Mouse (Mus musculus) thymus, postnatal 14 days (tissue): Measurements from ENCODE around the gene Tbc1d13.
A peak's percentile ranks its signal among the peaks of the same experiment; 100 is the strongest.
"Not testable (repeated sequence)": the region's sequence is repeated elsewhere in the genome, so short reads cannot be mapped to it uniquely, and the experiment has no call there.

Source experiments
- DNase-seq: peaks from one replicate; pipeline ENCODE4 v3.0.0; 2021

The Tbc1d13 gene

DNA sequence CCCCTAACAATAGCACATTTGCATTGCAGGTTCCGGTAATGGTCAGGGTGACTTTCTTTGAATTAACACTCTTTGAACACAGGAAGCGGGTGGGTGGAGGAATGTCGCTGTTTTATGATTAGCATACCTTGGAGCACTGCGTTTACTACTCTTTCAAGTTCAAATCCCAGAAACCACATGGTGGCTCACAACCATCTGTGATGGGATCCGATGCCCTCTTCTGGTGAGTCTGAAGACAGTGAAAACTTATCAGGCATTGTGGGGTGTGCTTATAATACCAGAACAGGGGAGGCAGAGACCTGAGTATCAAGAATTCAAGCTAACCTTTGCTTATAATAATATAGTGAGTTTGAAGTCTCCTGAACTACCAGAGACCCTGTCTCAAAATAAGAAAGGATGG, 2.3 kb upstream of the Tbc1d13 start:
- peak; percentile 25 for DNase-seq

DNA sequence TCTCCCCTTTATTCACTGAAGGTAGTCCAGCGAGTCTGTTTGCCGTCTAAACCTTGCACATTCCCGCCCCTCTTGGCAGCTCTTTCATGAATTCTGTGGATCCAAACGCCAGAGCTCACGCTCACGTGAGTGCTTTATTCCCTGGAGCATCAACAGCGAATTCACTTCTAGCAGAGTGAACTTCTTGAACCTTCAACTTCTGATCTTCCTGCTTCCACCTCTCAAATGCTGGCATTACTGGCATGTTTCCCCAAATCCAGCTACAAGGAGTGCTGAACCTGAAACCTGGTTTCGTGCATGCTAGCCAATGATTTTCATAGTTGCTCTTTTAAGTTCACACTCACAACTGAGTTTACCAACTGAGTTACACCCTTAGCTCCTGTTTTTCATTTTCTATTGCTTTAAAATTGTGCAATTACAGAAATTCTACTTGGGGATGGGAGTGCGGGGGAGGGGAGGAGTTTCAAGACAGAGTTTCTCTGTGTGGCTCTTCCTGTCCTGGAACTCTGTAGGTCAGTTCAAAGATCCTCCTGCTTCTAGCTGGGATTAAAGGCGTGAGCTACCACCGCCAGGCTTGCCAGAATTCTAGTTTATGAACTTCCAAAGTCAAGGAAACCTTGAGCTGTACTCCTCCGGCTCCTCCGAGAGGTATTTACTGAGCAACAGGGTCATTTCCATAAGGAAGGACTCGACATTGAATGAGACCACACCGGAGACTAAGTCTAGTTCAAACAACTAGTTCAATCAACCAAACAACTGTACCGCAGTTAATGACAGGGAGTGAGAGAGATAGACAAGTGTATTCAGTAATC, 539 bp upstream of the Tbc1d13 start:
- DNase-seq = no peak

DNA sequence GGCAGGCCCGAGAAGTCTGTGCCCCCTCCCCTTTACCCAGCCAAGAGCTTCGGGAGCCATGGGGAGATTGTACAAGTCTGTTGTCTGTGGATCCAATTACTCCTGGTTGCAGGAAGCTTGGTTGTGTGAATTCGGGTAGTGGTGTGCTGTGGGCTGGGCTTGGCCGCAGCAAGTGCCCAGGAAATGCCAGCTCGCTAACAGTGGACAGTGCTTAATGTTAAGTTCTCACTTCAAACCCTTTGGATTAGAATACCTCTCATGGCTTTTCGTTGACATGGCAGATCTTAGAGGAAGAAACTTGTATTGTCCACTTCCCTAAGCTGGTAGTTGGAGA, 799 bp downstream of the Tbc1d13 start:
- DNase-seq = no peak

DNA sequence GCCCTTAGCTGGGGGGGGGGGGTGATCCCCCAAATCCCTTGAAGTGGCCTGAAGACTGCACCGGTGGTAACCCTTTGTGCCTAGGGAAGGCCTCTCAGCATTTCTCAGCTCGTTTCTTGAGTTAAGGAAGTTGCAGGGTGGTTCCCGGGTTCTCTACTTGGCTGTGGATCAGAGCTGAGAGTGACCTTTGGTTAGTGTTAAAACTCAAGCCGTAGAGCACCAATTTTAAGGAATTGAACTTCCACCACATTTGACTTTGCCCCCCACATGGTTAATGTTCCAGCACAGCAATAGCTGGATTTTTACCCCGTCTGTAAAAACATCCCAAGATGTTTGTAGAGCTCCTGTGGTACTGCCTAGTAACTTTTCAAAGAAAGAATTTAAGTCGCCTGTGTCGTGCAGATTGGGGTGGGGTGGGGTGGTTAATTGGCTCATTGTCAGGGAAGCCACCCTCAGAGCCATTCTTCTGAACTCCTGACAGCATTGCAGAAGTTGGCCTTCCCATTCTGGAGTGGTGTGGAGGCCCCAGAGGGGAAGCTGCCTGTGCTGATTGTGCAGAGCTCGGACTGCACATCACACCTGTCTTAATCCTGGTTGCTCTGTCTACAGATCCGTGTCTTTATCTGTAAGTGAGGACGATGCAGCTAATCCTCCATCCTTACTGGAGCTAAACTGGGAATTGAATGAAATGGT, 1.5 kb downstream of the Tbc1d13 start:
- no peak for DNase-seq

DNA sequence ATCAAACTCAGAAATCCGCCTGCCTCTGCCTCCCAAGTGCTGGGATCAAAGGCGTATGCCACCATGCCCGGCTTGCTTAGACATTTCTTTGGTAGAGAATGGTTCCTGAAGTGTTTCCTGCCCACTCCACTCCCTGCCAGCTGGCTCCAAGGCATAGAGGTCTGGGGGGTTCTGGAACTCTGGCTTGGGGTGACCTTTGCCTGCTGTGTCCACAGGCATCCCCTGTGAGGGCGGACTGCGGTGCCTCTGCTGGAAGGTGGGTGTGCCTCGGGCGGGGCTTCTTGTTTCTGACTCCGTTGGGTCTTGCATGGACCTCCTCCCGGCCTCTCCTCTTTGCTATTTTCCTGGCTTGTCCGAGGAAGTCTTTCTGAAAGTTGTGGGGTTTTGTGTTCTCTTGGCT, 2.9 kb downstream of the Tbc1d13 start:
- no peak for DNase-seq

DNA sequence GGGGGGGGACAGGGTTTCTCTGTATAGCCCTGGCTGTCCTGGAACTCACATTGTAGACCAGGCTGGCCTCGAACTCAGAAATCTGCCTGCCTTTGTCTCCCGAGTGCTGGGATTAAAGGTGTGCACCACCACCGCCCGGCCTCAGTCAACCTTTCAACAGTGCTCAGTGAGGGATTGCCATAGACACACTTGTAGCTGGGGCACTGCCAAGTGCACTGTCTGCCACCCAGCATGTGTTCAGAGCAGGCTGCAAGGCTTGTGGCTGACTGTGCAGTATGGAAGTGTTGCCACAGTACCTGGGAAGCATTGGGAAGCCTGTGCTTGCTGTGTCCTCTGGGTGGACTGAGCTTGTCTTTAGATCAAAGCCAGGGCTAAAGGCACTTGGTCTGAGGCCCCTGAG, 6.5 kb downstream of the Tbc1d13 start:
- DNase-seq = not testable (repeated sequence)

DNA sequence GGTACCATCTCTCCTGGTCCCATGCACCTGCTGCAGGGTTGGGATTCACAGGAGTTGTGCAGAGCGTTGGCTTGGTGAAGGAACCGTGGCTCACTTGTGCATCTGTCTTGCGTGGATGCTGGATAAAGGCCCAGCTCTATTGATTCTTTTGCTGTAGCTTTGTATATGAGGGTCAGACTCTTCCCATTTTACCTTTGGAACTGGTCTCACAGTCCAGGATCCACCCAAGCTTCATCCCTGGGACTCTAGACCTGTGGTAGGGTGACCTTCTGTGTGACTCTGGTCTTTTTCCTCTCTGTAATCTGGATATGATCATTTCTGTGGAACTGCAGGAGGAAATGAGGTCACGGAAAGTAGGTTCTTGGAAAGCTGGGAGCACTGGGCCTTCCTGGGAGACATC, 10.9 kb downstream of the Tbc1d13 start:
- DNase-seq = no peak

DNA sequence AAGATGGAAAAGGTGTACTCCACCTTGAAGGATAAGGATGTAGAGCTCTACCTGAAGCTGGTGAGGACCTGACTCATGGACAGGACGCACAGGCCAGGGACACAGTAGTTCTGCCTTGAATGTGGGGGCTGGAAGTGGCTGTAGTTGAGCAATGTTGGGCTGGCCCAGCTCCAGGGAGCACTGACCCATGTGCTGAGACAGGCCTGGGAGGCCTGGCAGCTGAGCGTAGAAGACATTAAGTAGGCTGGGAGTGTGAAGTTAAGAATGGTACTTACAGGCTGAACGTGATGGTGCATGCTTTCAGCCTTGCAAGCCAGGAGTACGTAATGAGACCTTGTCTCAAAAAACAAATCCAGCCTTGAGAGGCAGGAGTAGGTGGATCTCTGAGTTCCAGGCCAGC, 13.9 kb downstream of the Tbc1d13 start:
- DNase-seq = no peak

DNA sequence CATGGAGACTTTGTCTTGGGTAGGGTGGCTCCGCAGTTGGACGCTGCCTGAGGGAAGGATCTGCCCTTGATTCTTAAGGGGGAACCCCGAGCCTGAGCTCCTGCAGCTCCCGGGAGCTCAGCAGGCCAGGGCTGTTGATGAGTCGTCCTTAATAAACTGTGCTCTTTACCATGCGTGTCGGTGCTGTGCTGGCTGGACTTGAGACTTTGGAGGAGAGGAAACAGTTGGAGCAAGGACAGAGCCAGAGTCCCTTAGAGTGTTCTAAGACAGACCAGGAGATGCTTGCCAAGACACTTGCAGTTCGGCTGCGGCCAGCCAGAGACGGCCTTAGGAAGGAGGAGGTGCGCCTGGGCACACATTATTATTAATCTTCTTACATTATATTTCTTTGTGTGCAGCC, 18.3 kb downstream of the Tbc1d13 start:
- no peak for DNase-seq

DNA sequence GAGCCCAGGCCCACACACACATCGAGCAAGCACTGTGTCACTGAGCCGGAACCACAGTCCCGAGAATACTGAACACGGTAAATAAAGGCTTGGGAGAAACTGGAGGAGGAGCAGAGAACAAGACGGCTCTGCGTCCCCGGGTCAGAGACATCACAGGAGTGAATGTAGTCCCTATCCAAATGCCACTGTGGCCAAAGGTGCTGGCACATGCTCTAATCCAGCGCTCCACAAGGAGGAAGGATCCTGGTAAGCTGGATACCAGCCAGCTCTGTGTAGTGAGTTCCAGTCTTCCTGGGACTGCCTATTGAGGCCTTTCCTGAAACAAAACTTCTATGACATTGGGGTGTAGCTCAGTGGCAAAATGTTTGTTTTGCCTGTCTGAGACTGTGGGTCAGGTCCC, 19.1 kb downstream of the Tbc1d13 start:
- DNase-seq = no peak

DNA sequence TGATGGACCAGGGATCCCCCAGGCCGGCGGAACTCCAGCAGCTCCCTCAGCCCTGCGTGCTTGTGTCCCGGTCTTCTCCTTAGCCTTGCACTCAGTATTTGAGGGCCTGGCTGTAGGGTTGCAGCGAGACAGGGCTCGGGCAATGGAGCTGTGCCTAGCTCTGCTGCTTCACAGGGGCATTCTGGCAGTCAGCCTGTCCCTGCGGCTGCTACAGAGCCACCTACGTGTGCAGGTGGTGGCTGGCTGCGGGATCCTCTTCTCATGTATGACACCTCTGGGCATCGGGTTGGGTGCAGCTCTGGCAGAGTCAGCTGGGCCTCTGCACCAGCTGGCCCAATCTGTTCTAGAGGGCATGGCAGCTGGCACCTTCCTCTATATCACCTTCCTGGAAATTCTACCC, 26.3 kb downstream of the Tbc1d13 start:
- not testable (repeated sequence) for DNase-seq

DNA sequence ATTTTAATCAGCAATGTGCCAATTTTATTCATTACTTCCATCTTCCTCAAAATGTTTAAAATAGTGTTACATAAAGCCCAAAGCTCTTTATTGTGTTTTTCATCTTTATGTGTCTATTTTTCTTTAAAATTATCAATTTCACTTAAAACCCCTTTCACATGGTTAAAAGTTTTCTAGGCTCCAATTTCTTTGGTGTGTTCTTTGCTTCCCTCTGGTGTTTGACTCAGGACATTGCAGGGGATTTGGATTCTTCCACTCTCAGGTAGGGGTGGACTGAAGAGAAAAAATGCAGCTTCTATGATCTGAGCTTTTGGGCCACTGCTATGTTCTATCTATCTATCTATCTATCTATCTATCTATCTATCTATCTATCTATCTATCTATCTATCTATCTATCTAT, 28.3 kb downstream of the Tbc1d13 start:
- peak; percentile 36 for DNase-seq

DNA sequence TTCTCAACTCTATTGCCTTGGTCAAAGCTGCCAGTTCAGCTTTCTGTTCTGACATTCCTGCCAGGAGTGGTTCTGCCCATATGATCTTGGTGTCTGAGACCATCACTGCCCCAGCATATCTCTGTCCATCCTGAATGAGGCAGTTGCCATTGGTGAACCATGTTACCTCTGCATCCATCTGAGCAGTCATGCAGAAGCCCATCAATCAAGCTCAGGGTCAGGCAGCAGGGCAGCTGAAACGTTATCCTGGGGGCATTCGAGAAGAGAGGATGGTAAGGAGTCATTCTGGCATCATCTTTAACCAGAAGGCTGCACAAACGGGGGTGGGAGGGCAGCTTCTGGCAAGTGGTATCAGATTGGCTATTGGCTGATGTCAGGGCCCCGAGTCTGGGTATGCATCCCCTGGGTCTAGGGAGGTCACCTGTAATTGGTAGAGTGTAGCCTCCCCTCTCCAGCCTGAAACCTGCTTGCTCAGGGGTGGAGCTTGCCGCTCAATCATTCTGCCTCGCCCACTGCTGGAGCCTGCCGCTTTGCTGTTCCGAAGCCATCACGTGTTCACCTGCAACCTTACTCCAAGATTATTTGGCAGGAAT, 30.9 kb downstream of the Tbc1d13 start:
- no peak for DNase-seq

DNA sequence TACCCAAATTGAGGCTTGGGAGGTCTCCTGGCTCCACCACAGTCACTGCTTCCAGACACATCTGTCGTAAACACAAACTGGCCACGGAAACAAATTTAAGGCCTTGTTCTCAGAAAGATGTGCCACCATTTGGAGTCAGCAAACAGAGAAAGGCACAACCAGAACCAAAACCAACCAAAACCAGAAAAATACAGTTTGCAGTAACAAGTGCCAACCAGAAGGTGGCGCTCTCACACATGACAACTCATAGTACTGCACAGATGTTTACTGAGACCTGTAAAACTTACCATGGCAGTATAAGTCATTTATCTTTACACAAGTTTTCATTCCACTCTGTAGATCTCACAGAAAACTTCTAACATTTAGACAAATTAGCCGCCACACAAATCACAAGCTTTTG, 33.1 kb downstream of the Tbc1d13 start:
- no peak for DNase-seq

DNA sequence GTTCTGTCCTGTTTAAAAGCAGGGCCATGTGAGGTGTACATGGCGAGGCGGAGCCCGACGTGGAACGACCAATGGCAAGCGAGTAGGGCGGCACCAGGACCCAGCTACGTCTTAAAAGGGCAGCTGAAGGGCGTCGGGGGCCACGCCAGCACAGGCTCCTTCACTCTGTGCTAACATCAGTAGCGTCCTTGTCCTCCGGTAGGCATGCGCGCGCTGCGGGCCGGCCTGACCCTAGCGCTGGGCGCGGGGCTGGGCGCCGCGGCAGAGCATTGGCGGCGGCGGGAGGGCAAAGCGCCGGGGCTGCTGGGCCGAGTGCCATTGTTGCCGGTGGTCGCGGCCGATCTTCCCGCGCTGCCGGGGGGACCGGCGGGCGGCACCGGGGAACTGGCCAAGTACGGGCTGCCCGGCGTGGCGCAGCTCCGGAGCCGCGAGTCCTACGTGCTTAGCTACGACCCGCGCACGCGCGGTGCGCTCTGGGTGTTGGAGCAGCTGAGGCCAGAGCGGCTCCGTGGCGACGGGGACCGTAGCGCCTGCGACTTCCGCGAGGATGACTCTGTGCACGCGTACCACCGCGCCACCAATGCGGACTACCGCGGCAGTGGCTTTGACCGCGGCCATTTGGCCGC, 37.9 kb downstream of the Tbc1d13 start, which contains the start of gene Endog:
TSS of gene Endog (plus strand) at position 123 of the 626 bp plus-strand sequence.
- DNase-seq = peak; percentile 87

DNA sequence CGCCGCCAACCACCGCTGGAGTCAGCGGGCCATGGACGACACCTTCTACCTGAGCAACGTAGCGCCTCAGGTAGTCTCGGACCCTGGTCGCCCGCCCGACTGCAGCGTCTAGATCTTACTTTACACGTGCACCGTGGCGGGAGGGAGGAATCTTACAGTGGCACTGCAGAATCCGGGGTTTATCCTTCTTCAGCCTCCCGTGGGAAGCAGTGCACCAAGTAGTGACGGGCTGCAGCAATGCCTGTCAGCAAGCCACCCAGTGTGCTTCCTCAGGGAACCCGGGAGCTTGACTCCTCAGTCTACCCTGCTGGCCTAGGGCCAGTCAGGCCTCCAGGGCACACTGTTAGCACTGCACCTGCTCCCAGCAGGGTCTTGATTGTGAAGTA, 38.4 kb downstream of the Tbc1d13 start:
- no peak for DNase-seq

DNA sequence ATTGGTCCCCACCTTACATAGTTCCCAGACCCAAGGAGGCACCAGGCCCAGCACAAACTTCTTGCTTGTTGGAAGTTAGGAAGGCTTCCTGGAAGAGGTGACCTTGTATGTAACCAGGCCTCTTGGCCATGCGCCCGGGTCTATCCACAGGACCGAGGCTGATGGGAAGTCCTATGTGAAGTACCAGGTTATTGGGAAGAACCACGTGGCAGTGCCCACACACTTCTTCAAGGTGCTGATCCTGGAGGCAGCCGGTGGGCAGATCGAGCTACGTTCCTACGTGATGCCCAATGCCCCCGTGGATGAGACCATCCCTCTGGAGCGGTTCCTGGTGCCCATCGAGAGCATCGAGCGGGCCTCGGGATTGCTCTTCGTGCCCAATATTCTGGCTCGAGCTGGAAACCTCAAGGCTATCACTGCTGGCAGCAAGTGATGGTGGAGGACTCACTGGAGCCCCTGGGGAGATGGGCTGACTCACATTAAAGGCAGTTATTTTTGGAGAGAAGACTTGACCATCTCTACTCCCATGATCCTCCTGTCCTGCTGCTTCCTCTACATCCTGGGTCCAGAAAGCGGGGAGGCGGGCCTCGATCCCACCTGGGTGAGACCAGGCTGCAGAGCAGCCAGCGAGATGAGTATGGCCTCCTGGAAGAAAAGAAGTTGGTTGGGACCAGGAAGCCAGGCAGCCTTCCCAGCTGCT, 40.1 kb downstream of the Tbc1d13 start:
- no peak for DNase-seq

DNA sequence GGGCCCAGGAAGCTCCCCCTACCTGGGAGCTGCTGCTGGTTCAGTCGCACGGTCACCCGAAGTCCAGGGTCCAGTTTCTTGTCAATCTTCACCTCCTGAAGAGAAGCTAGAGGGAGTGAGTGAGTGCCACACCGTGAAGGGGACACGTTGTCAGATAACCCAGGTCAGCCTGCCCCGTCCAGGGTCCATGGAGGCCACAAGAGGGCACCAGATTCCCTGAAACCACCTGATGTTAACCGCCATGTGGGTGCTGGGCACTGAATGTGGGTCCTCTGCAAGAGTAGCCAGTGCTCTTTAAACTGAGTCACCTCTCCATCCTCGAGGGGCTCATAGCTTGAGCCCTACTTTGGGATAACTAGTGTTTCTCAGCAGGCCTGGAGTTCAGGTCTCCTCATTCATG, 42.4 kb downstream of the Tbc1d13 start:
- DNase-seq = no peak

DNA sequence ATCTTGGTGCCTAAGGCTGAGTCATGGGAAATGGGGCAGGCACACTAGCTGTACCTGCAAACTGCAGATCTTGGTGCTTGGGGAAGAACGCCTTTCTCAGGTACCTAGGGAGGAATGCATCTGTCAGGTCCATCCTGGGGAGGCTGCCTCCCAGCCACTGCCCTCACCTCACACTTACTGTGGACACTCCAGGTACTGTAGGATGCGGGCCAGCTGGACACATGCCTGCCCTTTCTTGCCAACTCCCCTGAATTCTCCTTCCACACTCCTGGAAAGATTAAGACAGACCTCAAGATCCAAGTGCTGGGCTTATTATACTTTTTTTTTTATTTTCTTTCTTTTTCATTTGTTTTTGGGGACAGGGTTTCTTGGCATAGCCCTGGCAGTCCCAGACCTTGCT, 43.0 kb downstream of the Tbc1d13 start:
- no peak for DNase-seq

DNA sequence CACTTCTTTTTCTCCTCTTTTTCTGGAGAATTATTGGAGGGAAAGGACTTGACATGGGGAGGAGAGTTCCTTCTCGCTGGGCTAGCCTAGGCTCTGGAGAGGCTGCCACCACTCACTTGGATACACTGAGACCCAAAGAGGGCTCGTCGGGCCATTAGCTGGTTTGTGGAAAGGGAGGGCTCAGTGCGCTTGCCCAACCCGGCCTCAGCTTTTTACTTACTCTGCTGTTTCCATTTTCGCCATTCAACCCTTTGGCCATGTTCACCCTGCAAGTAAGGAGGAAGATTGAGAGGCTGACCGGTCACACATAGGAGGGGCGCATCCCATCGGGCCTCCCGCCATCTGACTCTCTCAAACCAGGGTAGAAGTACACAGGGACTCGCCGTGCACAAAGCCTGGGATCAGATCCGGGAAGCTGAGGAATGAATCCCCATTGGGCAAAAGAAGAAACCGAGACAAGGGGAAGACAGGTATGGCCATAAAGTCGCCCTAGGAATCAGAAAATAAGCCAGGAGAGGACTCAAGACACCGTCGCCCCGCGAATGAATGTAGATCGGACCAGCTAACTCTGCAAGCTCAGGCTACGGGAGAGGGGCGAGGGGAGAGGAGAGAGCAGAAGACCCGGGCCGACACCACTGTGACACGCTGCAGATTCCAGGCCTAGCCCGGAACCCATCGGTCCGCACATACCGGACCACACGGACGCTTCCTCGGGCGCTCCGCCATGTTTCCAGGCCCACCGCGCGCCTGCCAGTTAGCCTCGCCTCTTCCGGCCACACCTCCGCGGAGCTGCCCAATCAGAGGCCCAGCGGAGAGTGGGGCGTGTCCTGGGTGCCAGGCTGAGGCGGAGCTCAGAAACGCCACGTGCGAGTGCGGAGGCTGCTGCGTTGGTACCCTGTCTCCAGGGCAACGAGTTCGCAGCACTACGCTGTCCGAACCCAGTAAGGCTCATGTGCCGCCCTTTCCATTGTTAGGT, 44.4 kb downstream of the Tbc1d13 start, which contains the start of gene Spout1:
TSS of gene Spout1 (minus strand) at position 760 of the 976 bp plus-strand sequence.
- DNase-seq = peak; percentile 93

DNA sequence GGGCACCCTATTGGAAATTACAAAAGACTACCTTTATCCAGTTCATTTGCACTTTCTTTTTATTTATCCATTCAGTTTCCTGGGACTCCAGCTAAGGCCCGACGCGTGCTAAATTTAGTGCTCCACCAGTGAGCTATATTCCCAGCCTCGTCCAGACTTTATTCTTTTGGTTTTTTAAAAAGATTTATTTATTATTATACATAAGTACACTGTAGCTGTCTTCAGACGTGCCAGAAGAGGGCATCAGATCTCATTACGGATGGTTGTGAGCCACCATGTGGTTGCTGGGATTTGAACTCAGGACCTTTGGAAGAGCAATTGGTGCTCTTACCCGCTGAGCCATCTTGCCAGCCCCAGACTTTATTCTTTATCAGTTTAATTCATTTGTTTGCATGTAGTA, 45.2 kb downstream of the Tbc1d13 start:
- not testable (repeated sequence) for DNase-seq

DNA sequence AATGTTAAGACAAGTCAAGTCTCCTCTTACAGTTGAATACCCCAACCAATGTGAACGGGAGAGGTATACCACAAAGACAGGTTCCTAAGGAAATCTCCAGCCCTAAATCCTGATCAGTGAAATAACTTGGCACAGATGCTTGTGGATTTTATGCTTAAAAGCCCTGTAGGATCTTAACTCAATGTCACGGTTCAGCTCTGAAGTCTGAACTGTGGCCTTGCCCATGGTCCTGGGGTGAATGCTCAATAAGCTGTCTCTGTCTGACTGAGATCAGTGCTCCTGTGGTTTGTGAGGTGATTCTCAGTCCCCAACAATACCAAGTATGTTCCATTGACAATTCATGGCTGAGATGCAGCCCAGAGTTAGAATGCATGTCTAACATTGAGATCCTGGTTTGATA, 48.9 kb downstream of the Tbc1d13 start:
- DNase-seq = no peak
